In genomic region chr4:129050901-129051417, GRCm38 (mm10) we compare ENCODE assay signal across 20 mouse cellular contexts. TPM values are rescaled to one million over a fixed set of nuclear protein-coding genes. Genes with fewer than 3 reads are reported as not detected.
DNase-seq lines count a peak whose midpoint lies in the region; ATAC-seq and TF ChIP-seq lines count a peak whose summit lies in the region.
"Had no signal": no experiment of that assay in that cellular context is flagged by ENCODE, and none has a peak within 500 bp of the region (broad histone marks: within the 10 kb centered on the region; RNA-seq: fewer than 3 reads in every experiment).

No protein-coding gene starts in this region.

- TF ChIP-seq CTCF in MEL (IDR thresholded peaks at IDR 0.05 in 2 of 3, conservative IDR thresholded peaks at IDR 0.05 in 1 of 3; ENCODE audit: control insufficient read depth in 1 of 3, insufficient read depth in 1 of 3, low read depth in 2 of 3, low read length in 3 of 3, poor library complexity in 1 of 3, severe bottlenecking in 1 of 3), result no peak

- H3K27me3 ChIP-seq in midbrain, embryonic 11.5 days (ENCODE audit: control insufficient read depth, insufficient read depth, low read length), result peaks cover 21% of the 10 kb centered on the region
- peaks cover 54% of the 10 kb centered on the region for H3K27me3 ChIP-seq in midbrain, embryonic 10.5 days (ENCODE audit: low read depth, poor library complexity, severe bottlenecking)
- H3K27me3 ChIP-seq in MEL (ENCODE audit: control insufficient read depth in 1 of 2, insufficient read depth in 2 of 2, low read length in 2 of 2), result no peaks in the 10 kb centered on the region; a peak in 1 of 4 replicates
- H3K27me3 ChIP-seq in liver, embryonic 11.5 days (replicated peaks; ENCODE audit: control insufficient read depth, insufficient read depth, low read length), result peaks cover 46% of the 10 kb centered on the region

- H3K79me2 ChIP-seq in MEL (ENCODE audit: control insufficient read depth, insufficient read depth, low read length, poor library complexity), result no peaks in the 10 kb centered on the region

- no peak for TF ChIP-seq POLR2A in MEL (IDR thresholded peaks at IDR 0.05; ENCODE audit: control insufficient read depth in 1 of 2, insufficient read depth in 1 of 2, low read depth in 1 of 2, low read length in 2 of 2, poor library complexity in 1 of 2)

- H3K36me3 ChIP-seq in midbrain, embryonic 11.5 days (ENCODE audit: control insufficient read depth, insufficient read depth, low read length), result no peaks in the 10 kb centered on the region
- H3K36me3 ChIP-seq in midbrain, embryonic 10.5 days, result no peaks in the 10 kb centered on the region
- peaks cover 0 to 31% of the 10 kb centered on the region in 2 experiments; a peak in 2 of 4 replicates for H3K36me3 ChIP-seq in MEL (ENCODE audit: control insufficient read depth in 1 of 2, insufficient read depth in 2 of 2, low read length in 2 of 2)
- no peaks in the 10 kb centered on the region for H3K36me3 ChIP-seq in liver, embryonic 11.5 days (ENCODE audit: control insufficient read depth, insufficient read depth, low read length)
- H3K36me3 ChIP-seq: embryonic facial prominence, embryonic 12.5 days had no signal

- DNase-seq in midbrain, embryonic 11.5 days (ENCODE audit: low spot score, missing footprints), result peak; percentile 78
- no peak for DNase-seq in midbrain, embryonic 10.5 days (ENCODE audit: low spot score)
- DNase-seq in MEL (ENCODE audit: low read depth, low spot score), result no peak
- DNase-seq in liver, embryonic 11.5 days (ENCODE audit: low spot score), result no peak
- DNase-seq in urinary bladder, postnatal 10 days (ENCODE audit: low spot score), result no peak
- no peak for DNase-seq in gastrocnemius, adult 18-20 months (ENCODE audit: low spot score)
- DNase-seq: gastrocnemius, postnatal 25 days; kidney, adult 18-20 months; kidney, postnatal 25 days; lung, postnatal 36 days; thymus, postnatal 4 days had no signal

- TF ChIP-seq RAD21 in MEL (IDR thresholded peaks at IDR 0.05; ENCODE audit: low read depth, low read length), result no peak

- ATAC-seq in midbrain, embryonic 11.5 days (ENCODE audit: low FRiP score), result no peak
- peak; percentile 82 for ATAC-seq in liver, embryonic 11.5 days (replicated peaks; ENCODE audit: low FRiP score)
- peak; percentile 75 for ATAC-seq in megakaryocyte-erythroid progenitor cell, adult 5-6 weeks (replicated peaks; ENCODE audit: low FRiP score, low TSS enrichment, poor library complexity, severe bottlenecking)
- ATAC-seq: hindbrain, postnatal 0 days had no signal

- H3K4me2 ChIP-seq in midbrain, embryonic 11.5 days, result no peak overlapping the region
- peak overlapping the region; percentile 52 for H3K4me2 ChIP-seq in liver, embryonic 11.5 days
- H3K4me2 ChIP-seq: embryonic facial prominence, embryonic 12.5 days had no signal

- no peak overlapping the region for H3K4me3 ChIP-seq in midbrain, embryonic 11.5 days (ENCODE audit: low read depth, low read length)
- no peak overlapping the region for H3K4me3 ChIP-seq in midbrain, embryonic 10.5 days
- H3K4me3 ChIP-seq in MEL (ENCODE audit: control insufficient read depth in 1 of 2, insufficient read depth in 1 of 2, low read depth in 2 of 2, low read length in 2 of 2), result no peak overlapping the region
- no peak overlapping the region for H3K4me3 ChIP-seq in liver, embryonic 11.5 days (ENCODE audit: low read depth, low read length)
- H3K4me3 ChIP-seq: embryonic facial prominence, embryonic 12.5 days had no signal

- no peak overlapping the region for H3K9ac ChIP-seq in midbrain, embryonic 11.5 days (ENCODE audit: low read length)
- H3K9ac ChIP-seq in MEL (ENCODE audit: control insufficient read depth, low read depth, low read length, poor library complexity, severe bottlenecking), result no peak overlapping the region
- H3K9ac ChIP-seq in liver, embryonic 11.5 days (ENCODE audit: low read depth, low read length), result 0 out of 2 replicates have a peak overlapping the region, but pooled peaks have one; percentile 20
- H3K9ac ChIP-seq: embryonic facial prominence, embryonic 12.5 days had no signal

- 0 out of 4 replicates have a peak, but pooled peaks of 1 of the 2 experiments have one; percentile 20 for TF ChIP-seq EP300 in MEL (IDR thresholded peaks at IDR 0.05; ENCODE audit: low read depth in 1 of 2, low read length in 2 of 2)

- no peak overlapping the region for H3K27ac ChIP-seq in midbrain, embryonic 11.5 days (ENCODE audit: low read depth, low read length)
- H3K27ac ChIP-seq in midbrain, embryonic 10.5 days (replicated peaks), result no peak overlapping the region
- no peak overlapping the region for H3K27ac ChIP-seq in MEL (ENCODE audit: control insufficient read depth, low read depth, low read length)
- no peak overlapping the region for H3K27ac ChIP-seq in liver, embryonic 11.5 days (ENCODE audit: low read depth, low read length)
- H3K27ac ChIP-seq: embryonic facial prominence, embryonic 12.5 days; stomach, postnatal 0 days had no signal

- no peaks in the 10 kb centered on the region for H3K9me3 ChIP-seq in midbrain, embryonic 11.5 days (ENCODE audit: control insufficient read depth, low read length)
- H3K9me3 ChIP-seq in midbrain, embryonic 10.5 days (replicated peaks), result no peaks in the 10 kb centered on the region
- H3K9me3 ChIP-seq in MEL (replicated peaks; ENCODE audit: insufficient read depth, low read length), result no peaks in the 10 kb centered on the region
- no peaks in the 10 kb centered on the region for H3K9me3 ChIP-seq in liver, embryonic 11.5 days (ENCODE audit: control insufficient read depth, low read length)
- H3K9me3 ChIP-seq: embryonic facial prominence, embryonic 12.5 days had no signal

- WGBS in midbrain, embryonic 11.5 days, result 75% methylated on average over 6 of the region's 6 CpGs
- 74% methylated on average over 6 of the region's 6 CpGs for WGBS in midbrain, embryonic 10.5 days
- 41% methylated on average over 6 of the region's 6 CpGs for WGBS in liver, embryonic 11.5 days

- peaks cover 6% of the 10 kb centered on the region; the same call in 1 of the 2 replicates for H3K4me1 ChIP-seq in midbrain, embryonic 11.5 days (ENCODE audit: control insufficient read depth, insufficient read depth, low read length)
- H3K4me1 ChIP-seq in midbrain, embryonic 10.5 days, result peaks cover 23% of the 10 kb centered on the region
- peaks cover 11 to 33% of the 10 kb centered on the region in 2 experiments for H3K4me1 ChIP-seq in MEL (ENCODE audit: control insufficient read depth in 1 of 2, insufficient read depth in 2 of 2, low read length in 2 of 2)
- H3K4me1 ChIP-seq in liver, embryonic 11.5 days (replicated peaks; ENCODE audit: control insufficient read depth, insufficient read depth, low read length), result peaks cover 36% of the 10 kb centered on the region

TF ChIP-seq in MEL, 35 proteins besides CTCF, POLR2A, EP300 and RAD21 (continues in another document):
- TF ChIP-seq GATA1 (IDR thresholded peaks at IDR 0.05; ENCODE audit: low read depth, low read length), result peak; percentile 52
- TF ChIP-seq HCFC1 (IDR thresholded peaks at IDR 0.05; ENCODE audit: low read depth, low read length), result no peak
- peak; percentile 54 for TF ChIP-seq TAL1 (IDR thresholded peaks at IDR 0.05; ENCODE audit: low read length)
- no peak for TF ChIP-seq MAZ (IDR thresholded peaks at IDR 0.05; ENCODE audit: low read depth, low read length)
- TF ChIP-seq BHLHE40 (IDR thresholded peaks at IDR 0.05; ENCODE audit: borderline replicate concordance, low read depth, low read length), result no peak
- no peak for TF ChIP-seq POLR2AphosphoS2 (IDR thresholded peaks at IDR 0.05; ENCODE audit: low read length)
- no peak for TF ChIP-seq NELFE (IDR thresholded peaks at IDR 0.05; ENCODE audit: low read depth, low read length)
- TF ChIP-seq MYC (IDR thresholded peaks at IDR 0.05; ENCODE audit: low read depth, low read length), result no peak
- no peak for TF ChIP-seq MXI1 (IDR thresholded peaks at IDR 0.05; ENCODE audit: low read depth, low read length)
- TF ChIP-seq ZC3H11A (IDR thresholded peaks at IDR 0.05; ENCODE audit: low read depth, low read length), result no peak
- TF ChIP-seq ZKSCAN1 (IDR thresholded peaks at IDR 0.05; ENCODE audit: low read depth, low read length), result no peak

RNA-seq across cellular contexts. Expression of gene Rnf19b, which starts 7.1 kb away (rescaled TPM):
- polyA plus RNA-seq in midbrain, embryonic 11.5 days (2014; fragmentation: Nextera tagmentation; extraction: Ambion mirVana), result 8.7 and 9.3 TPM in 2 replicates
- polyA plus RNA-seq in midbrain, embryonic 10.5 days (2016; fragmentation: Nextera tagmentation; extraction: Ambion mirVana), result 7.1 and 9.0 TPM in 2 replicates
- 25.5 and 26.3 TPM in 2 replicates for total RNA-seq in MEL (2012; rRNA removed)
- 10 to 100 TPM in 1 of 2 experiments, not detected in 1; 30.0 TPM for polyA plus RNA-seq in MEL (2012; ENCODE audit: insufficient read depth in 1 of 2, insufficient read length in 2 of 2, low read depth in 1 of 2, low replicate concordance in 2 of 2, missing spikeins in 1 of 2)
- polyA plus RNA-seq in liver, embryonic 11.5 days (2014; fragmentation: Nextera tagmentation; extraction: Ambion mirVana), result 6.7 and 7.2 TPM in 2 replicates
- 12.1 and 15.0 TPM in 2 replicates for total RNA-seq in megakaryocyte-erythroid progenitor cell, adult 5-6 weeks (2014; fragmentation: Nextera tagmentation)
- 26.7 and 28.3 TPM in 2 replicates for total RNA-seq in megakaryocyte-erythroid progenitor cell, adult 5-6 weeks (2017)
- total RNA-seq in gastrocnemius, adult 18-20 months (2021), result 10 to 100 TPM; 23.3 to 24.4 TPM

RNA-seq across cellular contexts. Expression of gene Tmem54, which starts 54.4 kb away (rescaled TPM):
- 0.20 and 0.43 TPM in 2 replicates for polyA plus RNA-seq in midbrain, embryonic 11.5 days (2014; fragmentation: Nextera tagmentation; extraction: Ambion mirVana)
- 1.0 and 2.1 TPM in 2 replicates for polyA plus RNA-seq in midbrain, embryonic 10.5 days (2016; fragmentation: Nextera tagmentation; extraction: Ambion mirVana)
- total RNA-seq in MEL (2012; rRNA removed), result not detected in 2 replicates
- not detected for polyA plus RNA-seq in MEL (2012; ENCODE audit: insufficient read depth in 1 of 2, insufficient read length in 2 of 2, low read depth in 1 of 2, low replicate concordance in 2 of 2, missing spikeins in 1 of 2)
- 2.3 and 3.3 TPM in 2 replicates for polyA plus RNA-seq in liver, embryonic 11.5 days (2014; fragmentation: Nextera tagmentation; extraction: Ambion mirVana)
- total RNA-seq in megakaryocyte-erythroid progenitor cell, adult 5-6 weeks (2014; fragmentation: Nextera tagmentation), result not detected in 2 replicates
- total RNA-seq in megakaryocyte-erythroid progenitor cell, adult 5-6 weeks (2017), result not detected in 2 replicates
- total RNA-seq in gastrocnemius, adult 18-20 months (2021), result not detected
- total RNA-seq: gastrocnemius, postnatal 25 days; hindbrain, postnatal 0 days; layer of hippocampus, postnatal 14 days; left cerebral cortex, postnatal 25 days; liver, adult 2 months; monocyte, adult 5-6 weeks; neutrophil, adult 5-6 weeks had no signal

RNA-seq across cellular contexts. Expression of gene Ak2, which starts 59.2 kb away (rescaled TPM):
- 131 and 141 TPM in 2 replicates for polyA plus RNA-seq in midbrain, embryonic 11.5 days (2014; fragmentation: Nextera tagmentation; extraction: Ambion mirVana)
- polyA plus RNA-seq in midbrain, embryonic 10.5 days (2016; fragmentation: Nextera tagmentation; extraction: Ambion mirVana), result 187 and 205 TPM in 2 replicates
- total RNA-seq in MEL (2012; rRNA removed), result 263 and 330 TPM in 2 replicates
- 100 to 1,000 TPM in 1 of 2 experiments, not detected in 1; 366 TPM for polyA plus RNA-seq in MEL (2012; ENCODE audit: insufficient read depth in 1 of 2, insufficient read length in 2 of 2, low read depth in 1 of 2, low replicate concordance in 2 of 2, missing spikeins in 1 of 2)
- 235 and 256 TPM in 2 replicates for polyA plus RNA-seq in liver, embryonic 11.5 days (2014; fragmentation: Nextera tagmentation; extraction: Ambion mirVana)
- total RNA-seq in megakaryocyte-erythroid progenitor cell, adult 5-6 weeks (2014; fragmentation: Nextera tagmentation), result 192 and 206 TPM in 2 replicates
- total RNA-seq in megakaryocyte-erythroid progenitor cell, adult 5-6 weeks (2017), result 179 and 181 TPM in 2 replicates
- 10 to 100 TPM; 24.1 to 24.3 TPM for total RNA-seq in gastrocnemius, adult 18-20 months (2021)
